Mouse (Mus musculus): Measurements from ENCODE around the gene P3h4. TPM values are rescaled to one million over a fixed set of nuclear protein-coding genes. Genes with fewer than 3 reads are reported as not detected.

Gene P3h4
- polyA plus RNA-seq, 1 experiment = 5.7 TPM

GRCm38 (mm10) chr11:100395200-100395599 is 19.4 kb downstream of the P3h4 start:
- no peak for DNase-seq (ENCODE audit: low read depth, low spot score)
- WGBS = 13% methylated on average over 11 of the region's 11 CpGs

GRCm38 (mm10) chr11:100394353-100395074 is 20.1 kb downstream of the P3h4 start:
- 38% methylated on average over 5 of the region's 5 CpGs for WGBS
- DNase-seq (ENCODE audit: low read depth, low spot score) = no peak

GRCm38 (mm10) chr11:100393733-100394132 is 20.9 kb downstream of the P3h4 start:
- 31% methylated on average over 7 of the region's 7 CpGs for WGBS
- no peak for DNase-seq (ENCODE audit: low read depth, low spot score)

GRCm38 (mm10) chr11:100392958-100393357 is 21.7 kb downstream of the P3h4 start:
- 53% methylated on average over 5 of the region's 5 CpGs for WGBS
- no peak for DNase-seq (ENCODE audit: low read depth, low spot score)

GRCm38 (mm10) chr11:100391884-100392345 is 22.7 kb downstream of the P3h4 start:
- no peak for DNase-seq (ENCODE audit: low read depth, low spot score)
- WGBS = 88% methylated on average over 7 of the region's 7 CpGs

- DNase-seq (ENCODE audit: low read depth, low spot score) = no peak
- WGBS = 19% methylated on average over 9 of the region's 9 CpGs
Observed at GRCm38 (mm10) chr11:100391081-100391883, 23.4 kb downstream of the P3h4 start.

- WGBS = 30% methylated on average over 8 of the region's 8 CpGs
- no peak for DNase-seq (ENCODE audit: low read depth, low spot score)
Observed at GRCm38 (mm10) chr11:100389931-100390445, 24.6 kb downstream of the P3h4 start.

- DNase-seq (ENCODE audit: low read depth, low spot score) = no peak
- WGBS = 46% methylated on average over 6 of the region's 6 CpGs
Observed at GRCm38 (mm10) chr11:100388588-100388987, 26.0 kb downstream of the P3h4 start.

- WGBS = 13% methylated on average over 14 of the region's 14 CpGs
- DNase-seq (ENCODE audit: low read depth, low spot score) = no peak
Observed at GRCm38 (mm10) chr11:100387589-100388375, 26.9 kb downstream of the P3h4 start.

GRCm38 (mm10) chr11:100387111-100387510 is 27.5 kb downstream of the P3h4 start:
- WGBS = 40% methylated on average over 6 of the region's 6 CpGs
- DNase-seq (ENCODE audit: low read depth, low spot score) = no peak

GRCm38 (mm10) chr11:100386586-100386985 is 28.1 kb downstream of the P3h4 start:
- DNase-seq (ENCODE audit: low read depth, low spot score) = no peak
- 32% methylated on average over 5 of the region's 5 CpGs for WGBS

- WGBS = 85% methylated on average over 3 of the region's 3 CpGs
- DNase-seq (ENCODE audit: low read depth, low spot score) = no peak
Observed at GRCm38 (mm10) chr11:100385016-100385415, 29.6 kb downstream of the P3h4 start.

- no peak for DNase-seq (ENCODE audit: low read depth, low spot score)
- WGBS = 92% methylated on average over 6 of the region's 6 CpGs
Observed at GRCm38 (mm10) chr11:100382682-100383081, 32.0 kb downstream of the P3h4 start.

- WGBS = 71% methylated on average over 4 of the region's 4 CpGs
- no peak for DNase-seq (ENCODE audit: low read depth, low spot score)
Observed at GRCm38 (mm10) chr11:100379311-100379710, 35.3 kb downstream of the P3h4 start.

GRCm38 (mm10) chr11:100378446-100378845 is 36.2 kb downstream of the P3h4 start:
- WGBS = 88% methylated on average over 5 of the region's 5 CpGs
- DNase-seq (ENCODE audit: low read depth, low spot score) = no peak

- 96% methylated on average over 14 of the region's 14 CpGs for WGBS
Observed at GRCm38 (mm10) chr11:100377989-100378388, 36.6 kb downstream of the P3h4 start.

GRCm38 (mm10) chr11:100376746-100377389 is 37.8 kb downstream of the P3h4 start:
- 87% methylated on average over 21 of the region's 21 CpGs for WGBS
- no peak for DNase-seq (ENCODE audit: low read depth, low spot score)

More at GRCm38 (mm10) chr11:100377989-100378388, 36.6 kb downstream of the P3h4 start:
- DNase-seq (ENCODE audit: low read depth, low spot score) = no peak

- WGBS = 71% methylated on average over 4 of the region's 4 CpGs
- DNase-seq (ENCODE audit: low read depth, low spot score) = no peak
Observed at GRCm38 (mm10) chr11:100376005-100376404, 38.6 kb downstream of the P3h4 start.

GRCm38 (mm10) chr11:100375127-100375526 is 39.5 kb downstream of the P3h4 start:
- 91% methylated on average over 9 of the region's 9 CpGs for WGBS
- DNase-seq (ENCODE audit: low read depth, low spot score) = no peak
